Mouse (Mus musculus): ENCODE data around the gene Btbd35f18.
"Not testable (repeated sequence)": the region's sequence is repeated elsewhere in the genome, so short reads cannot be mapped to it uniquely, and the experiment has no call there.

Gene Btbd35f18

GRCm38 (mm10) chrX:3699933-3700332 lies at the start of gene Btbd35f18:
Gene Btbd35f18 (plus strand): TSS chrX:3700233.
- not testable (repeated sequence) for DNase-seq (ENCODE audit: low read depth, low spot score)
